Mouse (Mus musculus) hindbrain, embryonic 15.5 days (tissue): Measurements from ENCODE around the gene Tbc1d8. TPM values are rescaled to one million over a fixed set of nuclear protein-coding genes. Genes with fewer than 3 reads are reported as not detected.

ENCODE experiments used
- ATAC-seq: fragments of 200-750 bp; cut with Nextera tagmentation; 2 replicates; pipeline ENCODE4 v1.8.0; 2017; ENCODE audit warnings: low read depth, moderate number of reproducible peaks, moderate TSS enrichment; ENCODE audit not compliant: low FRiP score
- H3K27ac ChIP-seq: fragments of 300-500 bp; sonication (generic); replicated peaks from 2 replicates; pipeline ENCODE4 v1.5.1; 2015; ENCODE audit warnings: mild to moderate bottlenecking, inconsistent platforms
- H3K27me3 ChIP-seq: fragments of 300-500 bp; sonication (generic); 2 replicates; pipeline ENCODE4 v1.6.1; 2015; ENCODE audit warnings: control low read depth, inconsistent platforms
- H3K36me3 ChIP-seq: fragments of 300-500 bp; sonication (generic); 2 replicates; pipeline ENCODE4 v1.6.1; 2015; ENCODE audit warnings: control low read depth, inconsistent platforms
- H3K4me1 ChIP-seq: fragments of 300-500 bp; sonication (generic); replicated peaks from 2 replicates; pipeline ENCODE4 v1.6.1; 2015; ENCODE audit warnings: control low read depth, inconsistent platforms
- H3K4me2 ChIP-seq: fragments of 300-500 bp; sonication (generic); 2 replicates; pipeline ENCODE4 v1.6.1; 2015; ENCODE audit warnings: moderate library complexity, mild to moderate bottlenecking, inconsistent platforms
- H3K4me3 ChIP-seq: fragments of 300-500 bp; sonication (generic); 2 replicates; pipeline ENCODE4 v1.5.1; 2015; ENCODE audit warnings: mild to moderate bottlenecking, inconsistent platforms
- H3K9ac ChIP-seq: fragments of 300-500 bp; sonication (generic); 2 replicates; pipeline ENCODE4 v1.6.1; 2015; ENCODE audit warnings: inconsistent platforms
- H3K9me3 ChIP-seq: fragments of 300-500 bp; sonication (generic); 2 replicates; pipeline ENCODE4 v1.6.1; 2016; ENCODE audit warnings: control low read depth, inconsistent platforms
- WGBS: fragments of 180-500 bp; shearing (Covaris S2); methylation state at CpG from one replicate; pipeline ENCODE4 v1.1.7; 2015; 5-methylcytosine and 5-hydroxymethylcytosine counted together
- polyA plus RNA-seq: library from polyadenylated mRNA; unstranded; fragments of >200 nt; fragmentation: Nextera tagmentation; extraction: Ambion mirVana; gene quantifications from 2 replicates; pipeline ENCODE4 v1.2.1, GENCODE M21; 2015

Gene Tbc1d8
- polyA plus RNA-seq, 1 experiment from 2014 or later = 10.5 TPM

GRCm38 (mm10) chr1:39455350-39456023 lies 23.1 kb downstream of the Tbc1d8 start:
- Histone ChIP-seq H3K4me3 (no peak overlapping the region), H3K9me3 (no peaks in the 10 kb centered on the region), H3K9ac (no peak overlapping the region), H3K27me3 (no peaks in the 10 kb centered on the region), H3K4me1 (peaks cover 9% of the 10 kb centered on the region; the same call in 1 of the 2 replicates), H3K27ac (no peak overlapping the region), H3K36me3 (no peaks in the 10 kb centered on the region), H3K4me2 (no peak overlapping the region)
- WGBS = 84% methylated on average over 23 of the region's 23 CpGs
- no peak for ATAC-seq

- Histone ChIP-seq H3K4me1 (peaks cover 16% of the 10 kb centered on the region; the same call in 1 of the 2 replicates), H3K36me3 (no peaks in the 10 kb centered on the region), H3K4me2 (no peak overlapping the region), H3K27ac (no peak overlapping the region), H3K27me3 (no peaks in the 10 kb centered on the region), H3K9ac (no peak overlapping the region), H3K9me3 (no peaks in the 10 kb centered on the region), H3K4me3 (no peak overlapping the region)
- WGBS = 76% methylated on average over 4 of the region's 4 CpGs
- ATAC-seq = no peak
Measured at GRCm38 (mm10) chr1:39454783-39455175, 23.8 kb downstream of the Tbc1d8 start.

- H3K4me2 ChIP-seq = no peak overlapping the region
- WGBS = 89% methylated on average over 9 of the region's 9 CpGs
- peaks cover 19% of the 10 kb centered on the region; the same call in 1 of the 2 replicates for H3K4me1 ChIP-seq
- no peaks in the 10 kb centered on the region for H3K36me3 ChIP-seq
- no peak overlapping the region for H3K9ac ChIP-seq
- H3K27ac ChIP-seq = no peak overlapping the region
- H3K27me3 ChIP-seq = no peaks in the 10 kb centered on the region
- H3K9me3 ChIP-seq = no peaks in the 10 kb centered on the region
- no peak overlapping the region for H3K4me3 ChIP-seq
- ATAC-seq = no peak
Measured at GRCm38 (mm10) chr1:39454108-39454782, 24.3 kb downstream of the Tbc1d8 start.

GRCm38 (mm10) chr1:39452203-39452602 lies 26.4 kb downstream of the Tbc1d8 start:
- no peak overlapping the region for H3K9ac ChIP-seq
- peaks cover 19% of the 10 kb centered on the region for H3K4me1 ChIP-seq
- H3K27ac ChIP-seq = no peak overlapping the region
- ATAC-seq = no peak
- H3K4me3 ChIP-seq = no peak overlapping the region
- no peak overlapping the region for H3K4me2 ChIP-seq
- no peaks in the 10 kb centered on the region for H3K9me3 ChIP-seq
- H3K36me3 ChIP-seq = no peaks in the 10 kb centered on the region
- no peaks in the 10 kb centered on the region for H3K27me3 ChIP-seq
- 87% methylated on average over 4 of the region's 4 CpGs for WGBS

- H3K27me3 ChIP-seq = no peaks in the 10 kb centered on the region
- H3K9me3 ChIP-seq = no peaks in the 10 kb centered on the region
- no peaks in the 10 kb centered on the region for H3K36me3 ChIP-seq
- peaks cover 22% of the 10 kb centered on the region for H3K4me1 ChIP-seq
- H3K4me3 ChIP-seq = no peak overlapping the region
- ATAC-seq = no peak
- H3K4me2 ChIP-seq = no peak overlapping the region
- WGBS = 74% methylated on average over 6 of the region's 6 CpGs
- no peak overlapping the region for H3K9ac ChIP-seq
- H3K27ac ChIP-seq = no peak overlapping the region
Measured at GRCm38 (mm10) chr1:39450069-39450728, 28.4 kb downstream of the Tbc1d8 start.

GRCm38 (mm10) chr1:39449251-39449790 lies 29.2 kb downstream of the Tbc1d8 start:
- no peak overlapping the region for H3K4me2 ChIP-seq
- peaks cover 17% of the 10 kb centered on the region for H3K4me1 ChIP-seq
- H3K27me3 ChIP-seq = no peaks in the 10 kb centered on the region
- H3K9ac ChIP-seq = no peak overlapping the region
- H3K9me3 ChIP-seq = no peaks in the 10 kb centered on the region
- no peak overlapping the region for H3K4me3 ChIP-seq
- no peak overlapping the region for H3K27ac ChIP-seq
- no peaks in the 10 kb centered on the region for H3K36me3 ChIP-seq
- no peak for ATAC-seq
- WGBS = 90% methylated on average over 12 of the region's 12 CpGs

- Histone ChIP-seq H3K27ac (no peak overlapping the region), H3K9me3 (no peaks in the 10 kb centered on the region), H3K4me1 (peaks cover 18% of the 10 kb centered on the region), H3K9ac (no peak overlapping the region), H3K4me3 (no peak overlapping the region), H3K27me3 (no peaks in the 10 kb centered on the region), H3K36me3 (no peaks in the 10 kb centered on the region), H3K4me2 (no peak overlapping the region)
- 95% methylated on average over 5 of the region's 5 CpGs for WGBS
- no peak for ATAC-seq
Measured at GRCm38 (mm10) chr1:39448819-39449218, 29.7 kb downstream of the Tbc1d8 start.

- peaks cover 24% of the 10 kb centered on the region for H3K4me1 ChIP-seq
- no peaks in the 10 kb centered on the region for H3K27me3 ChIP-seq
- H3K4me2 ChIP-seq = no peak overlapping the region
- H3K4me3 ChIP-seq = no peak overlapping the region
- H3K9ac ChIP-seq = no peak overlapping the region
- 86% methylated on average over 5 of the region's 5 CpGs for WGBS
- ATAC-seq = no peak
- H3K27ac ChIP-seq = no peak overlapping the region
- H3K36me3 ChIP-seq = no peaks in the 10 kb centered on the region
- no peaks in the 10 kb centered on the region for H3K9me3 ChIP-seq
Measured at GRCm38 (mm10) chr1:39448238-39448637, 30.3 kb downstream of the Tbc1d8 start.

- H3K9ac ChIP-seq = no peak overlapping the region
- WGBS = 55% methylated on average over 5 of the region's 5 CpGs
- no peaks in the 10 kb centered on the region for H3K27me3 ChIP-seq
- no peak overlapping the region for H3K4me2 ChIP-seq
- H3K36me3 ChIP-seq = no peaks in the 10 kb centered on the region
- no peak overlapping the region for H3K27ac ChIP-seq
- H3K4me3 ChIP-seq = no peak overlapping the region
- ATAC-seq = no peak
- peaks cover 28% of the 10 kb centered on the region for H3K4me1 ChIP-seq
- no peaks in the 10 kb centered on the region for H3K9me3 ChIP-seq
Measured at GRCm38 (mm10) chr1:39446178-39446577, 32.4 kb downstream of the Tbc1d8 start.

GRCm38 (mm10) chr1:39445303-39446050 lies 33.1 kb downstream of the Tbc1d8 start:
- ATAC-seq = no peak
- peaks cover 30% of the 10 kb centered on the region for H3K4me1 ChIP-seq
- no peak overlapping the region for H3K27ac ChIP-seq
- 87% methylated on average over 20 of the region's 20 CpGs for WGBS
- H3K36me3 ChIP-seq = no peaks in the 10 kb centered on the region
- H3K9ac ChIP-seq = no peak overlapping the region
- H3K27me3 ChIP-seq = no peaks in the 10 kb centered on the region
- H3K4me2 ChIP-seq = no peak overlapping the region
- no peak overlapping the region for H3K4me3 ChIP-seq
- H3K9me3 ChIP-seq = no peaks in the 10 kb centered on the region

GRCm38 (mm10) chr1:39443764-39444163 lies 34.8 kb downstream of the Tbc1d8 start:
- Histone ChIP-seq H3K27ac (no peak overlapping the region), H3K9ac (no peak overlapping the region), H3K9me3 (no peaks in the 10 kb centered on the region), H3K4me3 (no peak overlapping the region), H3K36me3 (no peaks in the 10 kb centered on the region), H3K27me3 (no peaks in the 10 kb centered on the region), H3K4me2 (no peak overlapping the region), H3K4me1 (peaks cover 29% of the 10 kb centered on the region)
- no peak for ATAC-seq
- WGBS = 65% methylated on average over 8 of the region's 8 CpGs
